ENCODE assay signal across 26 mouse cellular contexts in the genomic region with DNA sequence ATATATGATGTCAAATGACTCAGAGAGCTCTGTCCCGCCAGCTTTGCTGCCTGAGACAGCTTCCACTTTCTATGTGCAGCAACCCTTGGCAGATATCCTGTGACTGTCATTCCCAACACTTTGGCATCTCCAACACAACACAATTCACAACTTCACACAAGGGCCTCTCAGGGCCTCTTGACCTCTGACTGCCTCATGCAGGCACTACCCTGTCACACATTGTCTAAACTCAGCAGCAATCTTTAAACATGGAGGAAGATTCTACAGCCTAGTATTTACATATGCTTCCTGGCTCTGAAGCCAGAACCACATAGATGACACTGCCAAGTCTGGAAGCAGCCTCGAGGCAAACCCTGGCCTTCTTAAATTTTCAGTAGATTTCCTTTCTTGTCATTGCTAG.
DNase-seq lines count a peak whose midpoint lies in the region; ATAC-seq and TF ChIP-seq lines count a peak whose summit lies in the region.
"Had no signal": no experiment of that assay in that cellular context is flagged by ENCODE, and none has a peak within 500 bp of the region (broad histone marks: within the 10 kb centered on the region; RNA-seq: fewer than 3 reads in every experiment).

No protein-coding gene starts in this region.

- H3K4me3 ChIP-seq in lung, embryonic 15.5 days: no peak overlapping the region
- H3K4me3 ChIP-seq in lung, adult 2 months (replicated peaks; ENCODE audit: extremely low read depth, low read depth, low read length): no peak overlapping the region
- H3K4me3 ChIP-seq: embryonic facial prominence, embryonic 12.5 days; erythroblast, embryonic 14.5 days; forebrain, embryonic 13.5 days; heart, adult 2 months; heart, embryonic 10.5 days; heart, embryonic 13.5 days; hindbrain, embryonic 15.5 days had no signal

- ATAC-seq in frontal cortex, adult (ENCODE audit: low TSS enrichment): peak; percentile 31; the same call in 1 of the 2 replicates
- ATAC-seq in lung, embryonic 15.5 days (ENCODE audit: borderline replicate concordance, extremely low read depth, low FRiP score, low TSS enrichment): peak; percentile 91
- ATAC-seq: CD4-positive, CD25-positive, alpha-beta regulatory T cell, adult 4 months; forebrain, embryonic 13.5 days; forebrain, embryonic 16.5 days had no signal

- no peak overlapping the region for H3K27ac ChIP-seq in lung, embryonic 15.5 days
- H3K27ac ChIP-seq: embryonic facial prominence, embryonic 12.5 days; forebrain, embryonic 13.5 days; heart, adult 2 months; heart, embryonic 10.5 days; heart, embryonic 13.5 days; hindbrain, embryonic 15.5 days had no signal

- no peaks in the 10 kb centered on the region for H3K4me1 ChIP-seq in lung, embryonic 15.5 days
- H3K4me1 ChIP-seq in lung, adult 2 months (ENCODE audit: control insufficient read depth, insufficient read depth, low read length): no peaks in the 10 kb centered on the region
- H3K4me1 ChIP-seq: embryonic facial prominence, embryonic 12.5 days; forebrain, embryonic 13.5 days; heart, embryonic 10.5 days; heart, embryonic 13.5 days; hindbrain, embryonic 15.5 days had no signal

- no peak for TF ChIP-seq CTCF in lung, adult 2 months (IDR thresholded peaks at IDR 0.05; ENCODE audit: insufficient read depth, low read length)

- no peaks in the 10 kb centered on the region for H3K9me3 ChIP-seq in lung, embryonic 15.5 days
- H3K9me3 ChIP-seq: embryonic facial prominence, embryonic 12.5 days; forebrain, embryonic 13.5 days; heart, embryonic 10.5 days; heart, embryonic 13.5 days; hindbrain, embryonic 15.5 days had no signal

- no peak overlapping the region for H3K9ac ChIP-seq in lung, embryonic 15.5 days
- H3K9ac ChIP-seq: embryonic facial prominence, embryonic 12.5 days; forebrain, embryonic 13.5 days; heart, embryonic 13.5 days; hindbrain, embryonic 15.5 days had no signal

- DNase-seq in frontal cortex, postnatal 10 days (ENCODE audit: low spot score in 2 of 2): no peak
- no peak for DNase-seq in lung, postnatal 36 days
- DNase-seq in lung, postnatal 10 days: peak; percentile 53
- no peak for DNase-seq in lung, adult 2 months
- peak; percentile 50 to 67 for DNase-seq in lung, postnatal 4 days
- no peak for DNase-seq in natural killer cell, adult 2 months (ENCODE audit: low spot score in 2 of 2)
- DNase-seq: adrenal gland, adult 2 months; adrenal gland, postnatal 14 days; cerebellum, adult 18-20 months; cerebellum, adult 9-10 months; cerebellum, postnatal 14 days; gastrocnemius, postnatal 10 days; gastrocnemius, postnatal 36 days; heart, adult 2 months; heart, postnatal 14 days; heart, postnatal 4 days had no signal

- no peaks in the 10 kb centered on the region for H3K36me3 ChIP-seq in lung, embryonic 15.5 days
- H3K36me3 ChIP-seq: embryonic facial prominence, embryonic 12.5 days; heart, embryonic 10.5 days; heart, embryonic 13.5 days; hindbrain, embryonic 15.5 days had no signal

- no peak for TF ChIP-seq POLR2A in lung, adult 2 months (IDR thresholded peaks at IDR 0.05; ENCODE audit: borderline replicate concordance, extremely low read depth, low read depth, low read length)

- H3K4me2 ChIP-seq in lung, embryonic 15.5 days: no peak overlapping the region
- H3K4me2 ChIP-seq: embryonic facial prominence, embryonic 12.5 days; forebrain, embryonic 13.5 days; heart, embryonic 13.5 days; hindbrain, embryonic 15.5 days had no signal

- WGBS in lung, embryonic 15.5 days: 22% methylated on average over 2 of the region's 2 CpGs
- WGBS in lung, adult 2 months: 40% methylated on average over 2 of the region's 2 CpGs

- H3K27me3 ChIP-seq in lung, embryonic 15.5 days: no peaks in the 10 kb centered on the region
- H3K27me3 ChIP-seq: embryonic facial prominence, embryonic 12.5 days; forebrain, embryonic 13.5 days; heart, embryonic 13.5 days; hindbrain, embryonic 15.5 days had no signal

Comparison
In these comparisons a context has a peak if more than half of its experiments do, and no peak if none do; other contexts are left out.
1. DNase-seq: peak in lung, postnatal 10 days (single experiment) and lung, postnatal 4 days (2 of 2); none in frontal cortex, postnatal 10 days (0 of 2), lung, postnatal 36 days (single experiment), lung, adult 2 months (single experiment) and natural killer cell, adult 2 months (0 of 2).